Mouse (Mus musculus) embryonic facial prominence, embryonic 10.5 days (tissue): Measurements from ENCODE around the gene Nkain2. TPM values are rescaled to one million over a fixed set of nuclear protein-coding genes. Genes with fewer than 3 reads are reported as not detected.
A peak's percentile ranks its signal among the peaks of the same experiment; 100 is the strongest.
"Not testable (repeated sequence)": the region's sequence is repeated elsewhere in the genome, so short reads cannot be mapped to it uniquely, and the experiment has no call there.

Experiments
- DNase-seq: peaks from one replicate; pipeline ENCODE4 v3.0.0-alpha.2; 2017; ENCODE audit warnings: low spot score
- H3K27ac ChIP-seq: fragments of 300-500 bp; sonication (generic); replicated peaks from 2 replicates; pipeline ENCODE4 v1.5.1; 2016; ENCODE audit warnings: mild to moderate bottlenecking
- H3K27me3 ChIP-seq: fragments of 300-500 bp; sonication (generic); replicated peaks from 2 replicates; pipeline ENCODE4 v1.6.1; 2016; ENCODE audit warnings: low read depth, mild to moderate bottlenecking; ENCODE audit not compliant: poor library complexity, severe bottlenecking
- H3K36me3 ChIP-seq: fragments of 300-500 bp; sonication (generic); replicated peaks from 2 replicates; pipeline ENCODE4 v1.6.1; 2016; ENCODE audit warnings: mild to moderate bottlenecking, moderate library complexity
- H3K4me1 ChIP-seq: fragments of 300-500 bp; sonication (generic); 2 replicates; pipeline ENCODE4 v1.6.1; 2016
- H3K4me3 ChIP-seq: fragments of 300-500 bp; sonication (generic); 2 replicates; pipeline ENCODE4 v1.5.1; 2016; ENCODE audit warnings: mild to moderate bottlenecking, moderate library complexity
- H3K9me3 ChIP-seq: fragments of 300-500 bp; sonication (generic); 2 replicates; pipeline ENCODE4 v1.6.1; 2016; ENCODE audit warnings: mild to moderate bottlenecking
- WGBS: fragments of 180-500 bp; shearing (Covaris S2); methylation state at CpG from one replicate; pipeline ENCODE4 v1.1.7; 2016; 5-methylcytosine and 5-hydroxymethylcytosine counted together
- polyA plus RNA-seq: library from polyadenylated mRNA; unstranded; fragments of >200 nt; fragmentation: Nextera tagmentation; extraction: Ambion mirVana; gene quantifications from 2 replicates; pipeline ENCODE4 v1.2.1, GENCODE M21; 2016

Gene Nkain2
- polyA plus RNA-seq, 1 experiment from 2014 or later: 0.36 TPM

GRCm38 (mm10) chr10:31947178-31947726, 943.0 kb downstream of the Nkain2 start:
- no peak for DNase-seq
- 81% methylated on average over 2 of the region's 2 CpGs for WGBS
- H3K36me3 ChIP-seq: no peaks in the 10 kb centered on the region

GRCm38 (mm10) chr10:31931961-31932360, 958.3 kb downstream of the Nkain2 start:
- Histone ChIP-seq H3K9me3 (no peaks in the 10 kb centered on the region), H3K27ac (no peak overlapping the region), H3K36me3 (no peaks in the 10 kb centered on the region), H3K4me1 (no peaks in the 10 kb centered on the region), H3K27me3 (no peaks in the 10 kb centered on the region), H3K4me3 (no peak overlapping the region)
- no peak for DNase-seq
- 91% methylated on average over 2 of the region's 2 CpGs for WGBS

More at GRCm38 (mm10) chr10:31947178-31947726, 943.0 kb downstream of the Nkain2 start:
- Histone ChIP-seq H3K27ac (no peak overlapping the region), H3K27me3 (no peaks in the 10 kb centered on the region), H3K4me1 (no peaks in the 10 kb centered on the region), H3K9me3 (no peaks in the 10 kb centered on the region), H3K4me3 (no peak overlapping the region)

GRCm38 (mm10) chr10:31927657-31928056, 962.6 kb downstream of the Nkain2 start:
- H3K4me1 ChIP-seq: no peaks in the 10 kb centered on the region
- no peaks in the 10 kb centered on the region for H3K27me3 ChIP-seq
- no peak for DNase-seq
- no peak overlapping the region for H3K4me3 ChIP-seq
- H3K27ac ChIP-seq: no peak overlapping the region
- H3K9me3 ChIP-seq: no peaks in the 10 kb centered on the region
- no peaks in the 10 kb centered on the region for H3K36me3 ChIP-seq
- 76% methylated on average over 5 of the region's 5 CpGs for WGBS

- not testable (repeated sequence) for H3K4me3 ChIP-seq, DNase-seq, H3K9me3 ChIP-seq, H3K27ac ChIP-seq, H3K36me3 ChIP-seq, H3K27me3 ChIP-seq, H3K4me1 ChIP-seq
- 88% methylated on average over 3 of the region's 3 CpGs for WGBS
Observed at GRCm38 (mm10) chr10:31920901-31921300, 969.4 kb downstream of the Nkain2 start.

GRCm38 (mm10) chr10:31907488-31907887, 982.8 kb downstream of the Nkain2 start:
- Histone ChIP-seq H3K4me1 (no peaks in the 10 kb centered on the region), H3K27me3 (no peaks in the 10 kb centered on the region), H3K9me3 (no peaks in the 10 kb centered on the region), H3K27ac (no peak overlapping the region), H3K4me3 (no peak overlapping the region), H3K36me3 (no peaks in the 10 kb centered on the region)
- DNase-seq: no peak
- 62% methylated on average over 3 of the region's 3 CpGs for WGBS

- Histone ChIP-seq H3K27ac (no peak overlapping the region), H3K4me3 (no peak overlapping the region), H3K36me3 (no peaks in the 10 kb centered on the region), H3K27me3 (no peaks in the 10 kb centered on the region), H3K4me1 (no peaks in the 10 kb centered on the region), H3K9me3 (no peaks in the 10 kb centered on the region)
- no peak for DNase-seq
- 84% methylated on average over 2 of the region's 2 CpGs for WGBS
Observed at GRCm38 (mm10) chr10:31899501-31899900, 990.8 kb downstream of the Nkain2 start.

GRCm38 (mm10) chr10:31873323-31873895, 1016.9 kb downstream of the Nkain2 start:
- Histone ChIP-seq H3K27me3 (no peaks in the 10 kb centered on the region), H3K36me3 (no peaks in the 10 kb centered on the region), H3K27ac (no peak overlapping the region), H3K4me3 (no peak overlapping the region), H3K4me1 (no peaks in the 10 kb centered on the region), H3K9me3 (no peaks in the 10 kb centered on the region)
- DNase-seq: no peak
- 72% methylated on average over 4 of the region's 4 CpGs for WGBS

GRCm38 (mm10) chr10:31868275-31868674, 1022.0 kb downstream of the Nkain2 start:
- H3K27ac ChIP-seq: no peak overlapping the region

GRCm38 (mm10) chr10:31827041-31827440, 1063.2 kb downstream of the Nkain2 start:
- H3K36me3 ChIP-seq: no peaks in the 10 kb centered on the region
- H3K27ac ChIP-seq: no peak overlapping the region
- WGBS: 89% methylated on average over 1 of the region's 1 CpGs
- no peak overlapping the region for H3K4me3 ChIP-seq
- H3K4me1 ChIP-seq: no peaks in the 10 kb centered on the region
- H3K9me3 ChIP-seq: no peaks in the 10 kb centered on the region
- DNase-seq: no peak
- H3K27me3 ChIP-seq: no peaks in the 10 kb centered on the region

More at GRCm38 (mm10) chr10:31868275-31868674, 1022.0 kb downstream of the Nkain2 start:
- DNase-seq: no peak
- Histone ChIP-seq H3K9me3 (no peaks in the 10 kb centered on the region), H3K36me3 (no peaks in the 10 kb centered on the region), H3K27me3 (no peaks in the 10 kb centered on the region), H3K4me3 (no peak overlapping the region), H3K4me1 (no peaks in the 10 kb centered on the region)
- 93% methylated on average over 1 of the region's 1 CpGs for WGBS

GRCm38 (mm10) chr10:31812543-31812942, 1077.7 kb downstream of the Nkain2 start:
- DNase-seq: no peak
- Histone ChIP-seq H3K27me3 (no peaks in the 10 kb centered on the region), H3K9me3 (no peaks in the 10 kb centered on the region), H3K36me3 (no peaks in the 10 kb centered on the region), H3K4me1 (no peaks in the 10 kb centered on the region), H3K27ac (no peak overlapping the region), H3K4me3 (no peak overlapping the region)
- WGBS: 76% methylated on average over 3 of the region's 3 CpGs

- Histone ChIP-seq H3K4me3 (no peak overlapping the region), H3K27ac (no peak overlapping the region), H3K27me3 (no peaks in the 10 kb centered on the region), H3K4me1 (no peaks in the 10 kb centered on the region), H3K9me3 (no peaks in the 10 kb centered on the region), H3K36me3 (no peaks in the 10 kb centered on the region)
- DNase-seq: peak; percentile 80
- WGBS: 27% methylated on average over 5 of the region's 5 CpGs
Observed at GRCm38 (mm10) chr10:31742443-31743057, 1147.7 kb downstream of the Nkain2 start.

- H3K4me3 ChIP-seq: no peak overlapping the region
Observed at GRCm38 (mm10) chr10:31728036-31728435, 1162.2 kb downstream of the Nkain2 start.

GRCm38 (mm10) chr10:31647270-31647669, 1243.0 kb downstream of the Nkain2 start:
- Histone ChIP-seq H3K36me3 (no peaks in the 10 kb centered on the region), H3K9me3 (no peaks in the 10 kb centered on the region), H3K27me3 (no peaks in the 10 kb centered on the region), H3K4me3 (no peak overlapping the region), H3K4me1 (no peaks in the 10 kb centered on the region), H3K27ac (no peak overlapping the region)
- no peak for DNase-seq
- WGBS: 82% methylated on average over 3 of the region's 3 CpGs

More at GRCm38 (mm10) chr10:31728036-31728435, 1162.2 kb downstream of the Nkain2 start:
- Histone ChIP-seq H3K27me3 (no peaks in the 10 kb centered on the region), H3K36me3 (no peaks in the 10 kb centered on the region), H3K4me1 (no peaks in the 10 kb centered on the region), H3K9me3 (no peaks in the 10 kb centered on the region), H3K27ac (no peak overlapping the region)
- no peak for DNase-seq
